Mouse (Mus musculus) ES-E14 (cell line): ENCODE measurements at regions not wholly inside any gene's neighbourhood (a gene's known extent, or its start where the extent isn't known, plus 50 kb on each side); places are given as distances from the start of the nearest gene placed in this dataset.

ENCODE experiments used
- CHD2 ChIP-seq: IDR thresholded peaks from 2 replicates; pipeline ENCODE4 v1.6.1; 2014; ENCODE audit warnings: mild to moderate bottlenecking, low read depth, low read length, inconsistent platforms
- HCFC1 ChIP-seq: IDR thresholded peaks from 2 replicates; pipeline ENCODE4 v1.6.1; 2012; ENCODE audit warnings: low read length, inconsistent platforms, borderline replicate concordance; ENCODE audit not compliant: insufficient read depth
- MAFK ChIP-seq: IDR thresholded peaks from 2 replicates; pipeline ENCODE4 v1.6.1; 2014; ENCODE audit warnings: mild to moderate bottlenecking, low read depth, low read length, inconsistent platforms; ENCODE audit not compliant: insufficient read depth

- TF ChIP-seq HCFC1 (no peak), MAFK (no peak), CHD2 (no peak)
These were observed 91.7 kb upstream of the Tmem260 start for GRCm38 (mm10) chr14:48354176-48354575.
